Mouse (Mus musculus) embryonic facial prominence, embryonic 10.5 days (tissue): ENCODE data around the gene Sema4a. TPM values are rescaled to one million over a fixed set of nuclear protein-coding genes. Genes with fewer than 3 reads are reported as not detected.
A peak's percentile ranks its signal among the peaks of the same experiment; 100 is the strongest.

Source experiments
- DNase-seq: peaks from one replicate; pipeline ENCODE4 v3.0.0-alpha.2; 2017; ENCODE audit warnings: low spot score
- H3K27ac ChIP-seq: fragments of 300-500 bp; sonication (generic); replicated peaks from 2 replicates; pipeline ENCODE4 v1.5.1; 2016; ENCODE audit warnings: mild to moderate bottlenecking
- H3K27me3 ChIP-seq: fragments of 300-500 bp; sonication (generic); replicated peaks from 2 replicates; pipeline ENCODE4 v1.6.1; 2016; ENCODE audit warnings: low read depth, mild to moderate bottlenecking; ENCODE audit not compliant: poor library complexity, severe bottlenecking
- H3K36me3 ChIP-seq: fragments of 300-500 bp; sonication (generic); replicated peaks from 2 replicates; pipeline ENCODE4 v1.6.1; 2016; ENCODE audit warnings: mild to moderate bottlenecking, moderate library complexity
- H3K4me1 ChIP-seq: fragments of 300-500 bp; sonication (generic); 2 replicates; pipeline ENCODE4 v1.6.1; 2016
- H3K4me3 ChIP-seq: fragments of 300-500 bp; sonication (generic); 2 replicates; pipeline ENCODE4 v1.5.1; 2016; ENCODE audit warnings: mild to moderate bottlenecking, moderate library complexity
- H3K9me3 ChIP-seq: fragments of 300-500 bp; sonication (generic); 2 replicates; pipeline ENCODE4 v1.6.1; 2016; ENCODE audit warnings: mild to moderate bottlenecking
- WGBS: fragments of 180-500 bp; shearing (Covaris S2); methylation state at CpG from one replicate; pipeline ENCODE4 v1.1.7; 2016; 5-methylcytosine and 5-hydroxymethylcytosine counted together
- polyA plus RNA-seq: library from polyadenylated mRNA; unstranded; fragments of >200 nt; fragmentation: Nextera tagmentation; extraction: Ambion mirVana; gene quantifications from 2 replicates; pipeline ENCODE4 v1.2.1, GENCODE M21; 2016

The Sema4a gene
- polyA plus RNA-seq, 1 experiment from 2014 or later, result 7.1 TPM

GRCm38 (mm10) chr3:88483141-88483540 is 22.2 kb upstream of the Sema4a start:
- H3K4me3 ChIP-seq, result no peak overlapping the region
- no peaks in the 10 kb centered on the region for H3K9me3 ChIP-seq
- H3K27ac ChIP-seq, result no peak overlapping the region
- no peaks in the 10 kb centered on the region for H3K36me3 ChIP-seq
- DNase-seq, result no peak
- peaks cover 30% of the 10 kb centered on the region for H3K4me1 ChIP-seq
- 80% methylated on average over 8 of the region's 8 CpGs for WGBS
- H3K27me3 ChIP-seq, result peaks cover 78% of the 10 kb centered on the region

GRCm38 (mm10) chr3:88482336-88482735 is 21.4 kb upstream of the Sema4a start:
- 30% methylated on average over 18 of the region's 18 CpGs for WGBS
- Histone ChIP-seq H3K27me3 (peaks cover 69% of the 10 kb centered on the region), H3K36me3 (no peaks in the 10 kb centered on the region), H3K27ac (0 out of 2 replicates have a peak overlapping the region, but pooled peaks have one; percentile 14), H3K4me1 (peaks cover 32% of the 10 kb centered on the region), H3K4me3 (no peak overlapping the region), H3K9me3 (no peaks in the 10 kb centered on the region)
- DNase-seq, result no peak

- WGBS, result 57% methylated on average over 8 of the region's 8 CpGs
- Histone ChIP-seq H3K4me1 (peaks cover 26% of the 10 kb centered on the region), H3K9me3 (no peaks in the 10 kb centered on the region), H3K27ac (no peak overlapping the region), H3K36me3 (no peaks in the 10 kb centered on the region), H3K27me3 (peaks cover 61% of the 10 kb centered on the region), H3K4me3 (no peak overlapping the region)
- DNase-seq, result no peak
Observed at GRCm38 (mm10) chr3:88481372-88482040, 20.5 kb upstream of the Sema4a start.

- DNase-seq, result no peak
- 87% methylated on average over 5 of the region's 5 CpGs for WGBS
- Histone ChIP-seq H3K36me3 (no peaks in the 10 kb centered on the region), H3K27me3 (peaks cover 53% of the 10 kb centered on the region), H3K4me3 (no peak overlapping the region), H3K9me3 (no peaks in the 10 kb centered on the region), H3K27ac (no peak overlapping the region), H3K4me1 (peaks cover 26% of the 10 kb centered on the region)
Observed at GRCm38 (mm10) chr3:88480679-88481078, 19.7 kb upstream of the Sema4a start.

- no peak for DNase-seq
- no peak overlapping the region for H3K4me3 ChIP-seq
- H3K4me1 ChIP-seq, result peaks cover 24% of the 10 kb centered on the region
- H3K27ac ChIP-seq, result no peak overlapping the region
- H3K36me3 ChIP-seq, result no peaks in the 10 kb centered on the region
- H3K9me3 ChIP-seq, result no peaks in the 10 kb centered on the region
- 86% methylated on average over 4 of the region's 4 CpGs for WGBS
- peaks cover 44% of the 10 kb centered on the region for H3K27me3 ChIP-seq
Observed at GRCm38 (mm10) chr3:88479828-88480227, 18.8 kb upstream of the Sema4a start.

GRCm38 (mm10) chr3:88479163-88479562 is 18.2 kb upstream of the Sema4a start:
- WGBS, result 61% methylated on average over 3 of the region's 3 CpGs

GRCm38 (mm10) chr3:88477735-88478134 is 16.8 kb upstream of the Sema4a start:
- Histone ChIP-seq H3K27ac (no peak overlapping the region), H3K9me3 (no peaks in the 10 kb centered on the region), H3K4me1 (peaks cover 27% of the 10 kb centered on the region), H3K36me3 (no peaks in the 10 kb centered on the region), H3K4me3 (no peak overlapping the region), H3K27me3 (peaks cover 23% of the 10 kb centered on the region)
- DNase-seq, result peak; percentile 90
- WGBS, result 3% methylated on average over 8 of the region's 8 CpGs

More at GRCm38 (mm10) chr3:88479163-88479562, 18.2 kb upstream of the Sema4a start:
- Histone ChIP-seq H3K9me3 (no peaks in the 10 kb centered on the region), H3K27ac (no peak overlapping the region), H3K27me3 (peaks cover 38% of the 10 kb centered on the region), H3K4me1 (peaks cover 18% of the 10 kb centered on the region), H3K36me3 (no peaks in the 10 kb centered on the region), H3K4me3 (no peak overlapping the region)
- DNase-seq, result no peak

GRCm38 (mm10) chr3:88476403-88476802 is 15.4 kb upstream of the Sema4a start:
- Histone ChIP-seq H3K27me3 (peaks cover 10% of the 10 kb centered on the region), H3K4me1 (peaks cover 20% of the 10 kb centered on the region), H3K36me3 (no peaks in the 10 kb centered on the region), H3K27ac (no peak overlapping the region), H3K9me3 (no peaks in the 10 kb centered on the region), H3K4me3 (no peak overlapping the region)
- WGBS, result 66% methylated on average over 6 of the region's 6 CpGs
- no peak for DNase-seq

GRCm38 (mm10) chr3:88473571-88473970 is 12.6 kb upstream of the Sema4a start:
- Histone ChIP-seq H3K9me3 (0 out of 2 replicates have a peak, but pooled peaks cover 4% of the 10 kb centered on the region), H3K27me3 (no peaks in the 10 kb centered on the region), H3K4me1 (peaks cover 24% of the 10 kb centered on the region), H3K27ac (peak overlapping the region; percentile 52), H3K4me3 (no peak overlapping the region), H3K36me3 (no peaks in the 10 kb centered on the region)
- 88% methylated on average over 1 of the region's 1 CpGs for WGBS
- DNase-seq, result no peak

GRCm38 (mm10) chr3:88473020-88473419 is 12.0 kb upstream of the Sema4a start:
- Histone ChIP-seq H3K9me3 (0 out of 2 replicates have a peak, but pooled peaks cover 4% of the 10 kb centered on the region), H3K4me3 (no peak overlapping the region), H3K27ac (peak overlapping the region; percentile 52; the same call in 1 of the 2 replicates), H3K36me3 (no peaks in the 10 kb centered on the region), H3K27me3 (no peaks in the 10 kb centered on the region), H3K4me1 (peaks cover 21% of the 10 kb centered on the region)
- DNase-seq, result peak; percentile 66
- WGBS, result 25% methylated on average over 5 of the region's 5 CpGs

GRCm38 (mm10) chr3:88470943-88471479 is 10.0 kb upstream of the Sema4a start:
- Histone ChIP-seq H3K27ac (peak overlapping the region; percentile 44; the same call in 1 of the 2 replicates), H3K4me3 (no peak overlapping the region), H3K9me3 (0 out of 2 replicates have a peak, but pooled peaks cover 4% of the 10 kb centered on the region), H3K4me1 (peaks cover 20% of the 10 kb centered on the region), H3K36me3 (no peaks in the 10 kb centered on the region), H3K27me3 (no peaks in the 10 kb centered on the region)
- 36% methylated on average over 10 of the region's 10 CpGs for whole genome bisulfite sequencing
- DNase-seq, result no peak

GRCm38 (mm10) chr3:88469466-88469865 is 8.5 kb upstream of the Sema4a start:
- H3K27ac ChIP-seq, result no peak overlapping the region
- H3K4me3 ChIP-seq, result no peak overlapping the region
- no peak for DNase-seq
- no peaks in the 10 kb centered on the region for H3K27me3 ChIP-seq
- peaks cover 27% of the 10 kb centered on the region for H3K4me1 ChIP-seq
- H3K36me3 ChIP-seq, result no peaks in the 10 kb centered on the region
- H3K9me3 ChIP-seq, result 0 out of 2 replicates have a peak, but pooled peaks cover 4% of the 10 kb centered on the region
- 75% methylated on average over 2 of the region's 2 CpGs for WGBS
